Mouse (Mus musculus): ENCODE data around the gene Phospho1. TPM values are rescaled to one million over a fixed set of nuclear protein-coding genes. Genes with fewer than 3 reads are reported as not detected.
"Not testable (repeated sequence)": the region's sequence is repeated elsewhere in the genome, so short reads cannot be mapped to it uniquely, and the experiment has no call there.

The Phospho1 gene
- polyA plus RNA-seq, 1 experiment from 2014 or later: 2.1 TPM

GRCm38 (mm10) chr11:95860071-95860490 lies 35.8 kb downstream of the Phospho1 start:
- DNase-seq (ENCODE audit: low read depth, low spot score) (peak; percentile 19), ATAC-seq (peak; percentile 18)
- TF ChIP-seq CTCF (IDR thresholded peaks at IDR 0.05): no peak
- POLR2A ChIA-PET: no interaction called here
- H3K27me3 ChIP-seq: no peaks in the 10 kb centered on the region
- in situ Hi-C loops (cut with MboI; ENCODE audit: low pct_unique_long_range_greater_than_20kb): no loop called here
- CTCF ChIA-PET: no interaction called here

GRCm38 (mm10) chr11:95861397-95861796 lies 37.1 kb downstream of the Phospho1 start:
- POLR2A ChIA-PET: no interaction called here
- DNase-seq (ENCODE audit: low read depth, low spot score) (no peak), ATAC-seq (no peak)
- no peaks in the 10 kb centered on the region for H3K27me3 ChIP-seq
- in situ Hi-C loops (cut with MboI; ENCODE audit: low pct_unique_long_range_greater_than_20kb): no loop called here
- CTCF ChIA-PET: no interaction called here
- no peak for TF ChIP-seq CTCF (IDR thresholded peaks at IDR 0.05)

GRCm38 (mm10) chr11:95869442-95869841 lies 45.1 kb downstream of the Phospho1 start:
- in situ Hi-C loops (cut with MboI; ENCODE audit: low pct_unique_long_range_greater_than_20kb): no loop called here

GRCm38 (mm10) chr11:95869918-95870470 lies 45.7 kb downstream of the Phospho1 start:
- CTCF ChIA-PET: interaction anchor here (1.4 kb wide), 1 partner anchor 109 kb away, joined by 3 read pairs; no protein-coding TSS in a partner anchor
- no peak for DNase-seq (ENCODE audit: low read depth, low spot score)
- no peak for ATAC-seq
- TF ChIP-seq CTCF (IDR thresholded peaks at IDR 0.05): no peak
- H3K27me3 ChIP-seq: no peaks in the 10 kb centered on the region
- in situ Hi-C loops (cut with MboI; ENCODE audit: low pct_unique_long_range_greater_than_20kb): no loop called here
- POLR2A ChIA-PET: interaction anchor here (0.6 kb wide), 1 partner anchor 180 kb away, joined by 3 read pairs; no protein-coding TSS in a partner anchor

More at GRCm38 (mm10) chr11:95869442-95869841, 45.1 kb downstream of the Phospho1 start:
- no peak for DNase-seq (ENCODE audit: low read depth, low spot score)
- ATAC-seq: no peak
- no peaks in the 10 kb centered on the region for H3K27me3 ChIP-seq
- CTCF ChIA-PET: no interaction called here
- POLR2A ChIA-PET: no interaction called here
- no peak for TF ChIP-seq CTCF (IDR thresholded peaks at IDR 0.05)

- ChIA-PET POLR2A (no interaction called here), CTCF (interaction anchor here (1.3 to 1.8 kb wide), 4 partner anchors 48 to 158 kb away, joined by 3 read pairs; partner anchors contain the start of gene Snf8)
- ATAC-seq: no peak
- no peak for TF ChIP-seq CTCF (IDR thresholded peaks at IDR 0.05)
- no peak for DNase-seq (ENCODE audit: low read depth, low spot score)
- no peaks in the 10 kb centered on the region for H3K27me3 ChIP-seq
- in situ Hi-C loops (cut with MboI; ENCODE audit: low pct_unique_long_range_greater_than_20kb): loop anchor here (25.0 kb wide), 1 partner anchor 111 kb away; no protein-coding TSS in a partner anchor
Measured at GRCm38 (mm10) chr11:95875804-95876203, 51.5 kb downstream of the Phospho1 start.

GRCm38 (mm10) chr11:95876296-95876695 lies 52.0 kb downstream of the Phospho1 start:
- in situ Hi-C loops (cut with MboI; ENCODE audit: low pct_unique_long_range_greater_than_20kb): loop anchor here (25.0 kb wide), 1 partner anchor 111 kb away; no protein-coding TSS in a partner anchor
- ChIA-PET POLR2A (no interaction called here), CTCF (interaction anchor here (1.3 to 1.8 kb wide), 5 partner anchors 41 to 158 kb away, joined by 3 read pairs; partner anchors contain the start of gene Snf8)
- H3K27me3 ChIP-seq: no peaks in the 10 kb centered on the region
- DNase-seq (ENCODE audit: low read depth, low spot score) (no peak), ATAC-seq (no peak)
- peak; percentile 86 for TF ChIP-seq CTCF (IDR thresholded peaks at IDR 0.05)

- ATAC-seq; CTCF ChIA-PET; DNase-seq (ENCODE audit: low read depth, low spot score); POLR2A ChIA-PET; H3K27me3 ChIP-seq: not testable (repeated sequence)
- in situ Hi-C loops (cut with MboI; ENCODE audit: low pct_unique_long_range_greater_than_20kb): loop anchor here (25.0 kb wide), 1 partner anchor 107 kb away; no protein-coding TSS in a partner anchor
Measured at GRCm38 (mm10) chr11:95879861-95880260, 55.6 kb downstream of the Phospho1 start.

Other genes with a start within 250 kb of the Phospho1 start
- gene Ngfr, start 236.8 kb upstream of the Phospho1 start, polyA plus RNA-seq (2021): 0.09 TPM
- gene Phb, start 157.5 kb upstream of the Phospho1 start, polyA plus RNA-seq (2021): 158 TPM
- gene Zfp652, start 111.8 kb upstream of the Phospho1 start, polyA plus RNA-seq (2021): 26.4 TPM
- gene B130006D01Rik, start 100.9 kb upstream of the Phospho1 start, polyA plus RNA-seq (2021): 0.04 TPM
- not detected for gene Gngt2, start 12.7 kb downstream of the Phospho1 start, polyA plus RNA-seq (2021)
- not detected for gene Abi3, start 18.0 kb downstream of the Phospho1 start, polyA plus RNA-seq (2021)
- 0.21 TPM for gene B4galnt2, start 90.4 kb downstream of the Phospho1 start, polyA plus RNA-seq (2021)
- 1.2 TPM for gene Igf2bp1, start 181.4 kb downstream of the Phospho1 start, polyA plus RNA-seq (2021)
- not detected for gene Gip, start 200.0 kb downstream of the Phospho1 start, polyA plus RNA-seq (2021)
- gene Snf8, start 210.4 kb downstream of the Phospho1 start, polyA plus RNA-seq (2021): 100 TPM
- gene Ube2z, start 240.9 kb downstream of the Phospho1 start, polyA plus RNA-seq (2021): 74.0 TPM